Mouse (Mus musculus) Patski (cell line): ENCODE data around the gene Stpg3. TPM values are rescaled to one million over a fixed set of nuclear protein-coding genes. Genes with fewer than 3 reads are reported as not detected.
A peak's percentile ranks its signal among the peaks of the same experiment; 100 is the strongest.
"Not testable (repeated sequence)": the region's sequence is repeated elsewhere in the genome, so short reads cannot be mapped to it uniquely, and the experiment has no call there.

ENCODE experiments used
- ATAC-seq: fragments of 100-300 bp; one replicate; pipeline ENCODE4 v1.8.0; 2021
- CTCF ChIA-PET: fragments of 350-600 bp; sonication (Branson Sonifier 250); formaldehyde crosslinking; loops from one replicate; lab custom pipeline; 2022; ENCODE audit warnings: inconsistent platforms; lab: Charles Lee
- POLR2A ChIA-PET: fragments of 350-600 bp; sonication (Branson Sonifier 250); formaldehyde crosslinking; loops from one replicate; lab custom pipeline; 2022; ENCODE audit warnings: antibody characterized with exemption, inconsistent platforms; lab: Charles Lee
- DNase-seq: peaks from one replicate; pipeline ENCODE4 v3.0.0-alpha.2; 2011; ENCODE audit warnings: low read depth, low spot score
- H3K27me3 ChIP-seq: fragments of 371-371 bp; one replicate; pipeline ENCODE4 v1.5.1; 2021
- CTCF ChIP-seq: fragments of 100-300 bp; IDR thresholded peaks from one replicate; pipeline ENCODE4 v1.5.1; 2021
- in situ Hi-C: fragments of 300-500 bp; cut with MboI; formaldehyde crosslinking; loops from 3 replicates; pipeline ENCODE4 v1.11.1; 2018; ENCODE audit warnings: low pct_unique_long_range_greater_than_20kb, mixed read lengths
- polyA plus RNA-seq: library from polyadenylated mRNA; unstranded; gene quantifications from one replicate; pipeline ENCODE4 v1.2.3, GENCODE M21; 2021

Gene Stpg3
- 0.06 TPM for polyA plus RNA-seq

GRCm38 (mm10) chr2:25214444-25214843 lies at the start of gene Stpg3:
TSS of gene Stpg3 (minus strand) at chr2:25214637.
- ATAC-seq: no peak
- no peaks in the 10 kb centered on the region for H3K27me3 ChIP-seq
- POLR2A ChIA-PET: no interaction called here
- in situ Hi-C loops: no loop called here
- CTCF ChIA-PET: no interaction called here
- no peak for TF ChIP-seq CTCF
- DNase-seq: no peak

- no peak for DNase-seq
- ATAC-seq: no peak
- TF ChIP-seq CTCF: no peak
- POLR2A ChIA-PET: interaction anchor here (4.3 kb wide), 1 partner anchor 8 kb away, joined by 34 read pairs; the partner anchor contains the start of genes Anapc2 and Ssna1
- in situ Hi-C loops: no loop called here
- CTCF ChIA-PET: no interaction called here
- no peaks in the 10 kb centered on the region for H3K27me3 ChIP-seq
These were observed 49.3 kb upstream of the Stpg3 start for GRCm38 (mm10) chr2:25263623-25264285.

- POLR2A ChIA-PET: interaction anchor here (1.7 to 4.3 kb wide), 2 partner anchors 9 to 19 kb away, joined by 3 to 34 read pairs; partner anchors contain the start of genes Anapc2 and Ssna1
- in situ Hi-C loops: no loop called here
- CTCF ChIA-PET: no interaction called here
- ATAC-seq (peak; percentile 15), DNase-seq (no peak)
- no peak for TF ChIP-seq CTCF
- H3K27me3 ChIP-seq: no peaks in the 10 kb centered on the region
These were observed 48.6 kb upstream of the Stpg3 start for GRCm38 (mm10) chr2:25262795-25263622.

- no peak for TF ChIP-seq CTCF
- H3K27me3 ChIP-seq: no peaks in the 10 kb centered on the region
- ATAC-seq (peak; percentile 96), DNase-seq (peak; percentile 83)
- ChIA-PET POLR2A (interaction anchor here (1.7 to 4.3 kb wide), 2 partner anchors 10 to 20 kb away, joined by 3 to 34 read pairs; partner anchors contain the start of genes Anapc2 and Ssna1), CTCF (no interaction called here)
- in situ Hi-C loops: no loop called here
These were observed 47.9 kb upstream of the Stpg3 start, which contains the start of gene Tprn for GRCm38 (mm10) chr2:25262291-25262767. TSS of gene Tprn (plus strand) at chr2:25262618.

GRCm38 (mm10) chr2:25261870-25262269 lies 47.4 kb upstream of the Stpg3 start:
- in situ Hi-C loops: no loop called here
- POLR2A ChIA-PET: interaction anchor here (1.7 to 4.3 kb wide), 2 partner anchors 10 to 20 kb away, joined by 3 to 34 read pairs; partner anchors contain the start of genes Anapc2 and Ssna1
- ATAC-seq: no peak
- TF ChIP-seq CTCF: no peak
- no peaks in the 10 kb centered on the region for H3K27me3 ChIP-seq
- CTCF ChIA-PET: no interaction called here
- DNase-seq: no peak

GRCm38 (mm10) chr2:25258887-25259286 lies 44.5 kb upstream of the Stpg3 start:
- POLR2A ChIA-PET: no interaction called here

GRCm38 (mm10) chr2:25257250-25257649 lies 42.8 kb upstream of the Stpg3 start:
- ChIA-PET CTCF (interaction anchor here (7.1 kb wide), 1 partner anchor 29 kb away, joined by 34 read pairs; no protein-coding TSS in a partner anchor), POLR2A (interaction anchor here (1.2 to 4.5 kb wide), 3 partner anchors 10 to 31 kb away, joined by 3 to 20 read pairs (median 8); partner anchors contain the start of genes Anapc2 and Ssna1)
- DNase-seq, in situ Hi-C loops, H3K27me3 ChIP-seq, ATAC-seq: not testable (repeated sequence)

More at GRCm38 (mm10) chr2:25258887-25259286, 44.5 kb upstream of the Stpg3 start:
- no peak for TF ChIP-seq CTCF
- DNase-seq (no peak), ATAC-seq (no peak)
- CTCF ChIA-PET: interaction anchor here (0.9 to 1.5 kb wide), 4 partner anchors 13 to 31 kb away, joined by 3 to 6 read pairs (median 4); partner anchors contain the start of genes Anapc2 and Ssna1
- in situ Hi-C loops: no loop called here
- no peaks in the 10 kb centered on the region for H3K27me3 ChIP-seq

GRCm38 (mm10) chr2:25256443-25257109 lies 42.1 kb upstream of the Stpg3 start:
- CTCF ChIA-PET: interaction anchor here (1.0 to 7.1 kb wide), 4 partner anchors 11 to 28 kb away, joined by 3 to 34 read pairs (median 4); partner anchors contain the start of genes Anapc2 and Ssna1
- DNase-seq, ATAC-seq, in situ Hi-C loops, H3K27me3 ChIP-seq: not testable (repeated sequence)
- POLR2A ChIA-PET: interaction anchor here (1.2 to 4.5 kb wide), 5 partner anchors 8 to 156 kb away, joined by 3 to 20 read pairs (median 8); partner anchors contain the start of genes Anapc2 and Ssna1

- no peak for TF ChIP-seq CTCF
- ChIA-PET POLR2A (interaction anchor here (1.9 to 4.5 kb wide), 3 partner anchors 10 to 15 kb away, joined by 8 to 20 read pairs (median 8); partner anchors contain the start of genes Anapc2 and Ssna1), CTCF (interaction anchor here (1.0 to 7.1 kb wide), 4 partner anchors 12 to 27 kb away, joined by 3 to 34 read pairs (median 4); partner anchors contain the start of genes Anapc2 and Ssna1)
- in situ Hi-C loops: no loop called here
- no peak for DNase-seq
- ATAC-seq: peak; percentile 72
- no peaks in the 10 kb centered on the region for H3K27me3 ChIP-seq
These were observed 40.9 kb upstream of the Stpg3 start, which contains the start of gene Tmem203 for GRCm38 (mm10) chr2:25255284-25255779. TSS of gene Tmem203 (plus strand) at chr2:25255439.
